Mouse (Mus musculus): Measurements from ENCODE around the gene Gm20721.

Gene Gm20721

DNA sequence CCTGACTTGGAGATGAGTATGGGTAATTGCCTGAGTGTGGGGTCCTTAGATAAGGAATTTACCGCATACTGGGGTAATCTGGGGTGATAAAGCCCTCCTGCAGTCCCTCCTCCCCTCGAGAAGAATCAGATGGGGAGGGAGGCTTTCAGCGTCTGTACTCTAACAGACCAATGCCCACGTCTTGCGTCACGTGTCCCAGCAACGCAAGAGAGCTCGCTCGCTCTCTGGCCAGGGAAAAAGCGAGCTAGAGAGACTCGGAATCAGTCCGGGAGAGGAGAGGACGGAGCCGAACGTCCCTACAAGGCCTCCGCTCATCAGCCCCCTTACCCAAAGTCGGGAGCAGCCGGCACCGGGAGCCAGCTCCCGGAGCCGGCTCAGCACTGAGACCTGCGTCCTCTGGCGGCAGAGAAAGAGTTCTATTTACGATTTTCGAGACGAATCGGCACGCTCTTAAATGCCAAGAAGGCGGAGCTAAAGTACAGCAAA, 49.4 kb downstream of the Gm20721 start:
- DNase-seq (ENCODE audit: low read depth), result peak; percentile 66

- DNase-seq (ENCODE audit: low read depth), result no peak
These were observed 50.5 kb downstream of the Gm20721 start for GRCm38 (mm10) chr2:174295900-174296465.

DNA sequence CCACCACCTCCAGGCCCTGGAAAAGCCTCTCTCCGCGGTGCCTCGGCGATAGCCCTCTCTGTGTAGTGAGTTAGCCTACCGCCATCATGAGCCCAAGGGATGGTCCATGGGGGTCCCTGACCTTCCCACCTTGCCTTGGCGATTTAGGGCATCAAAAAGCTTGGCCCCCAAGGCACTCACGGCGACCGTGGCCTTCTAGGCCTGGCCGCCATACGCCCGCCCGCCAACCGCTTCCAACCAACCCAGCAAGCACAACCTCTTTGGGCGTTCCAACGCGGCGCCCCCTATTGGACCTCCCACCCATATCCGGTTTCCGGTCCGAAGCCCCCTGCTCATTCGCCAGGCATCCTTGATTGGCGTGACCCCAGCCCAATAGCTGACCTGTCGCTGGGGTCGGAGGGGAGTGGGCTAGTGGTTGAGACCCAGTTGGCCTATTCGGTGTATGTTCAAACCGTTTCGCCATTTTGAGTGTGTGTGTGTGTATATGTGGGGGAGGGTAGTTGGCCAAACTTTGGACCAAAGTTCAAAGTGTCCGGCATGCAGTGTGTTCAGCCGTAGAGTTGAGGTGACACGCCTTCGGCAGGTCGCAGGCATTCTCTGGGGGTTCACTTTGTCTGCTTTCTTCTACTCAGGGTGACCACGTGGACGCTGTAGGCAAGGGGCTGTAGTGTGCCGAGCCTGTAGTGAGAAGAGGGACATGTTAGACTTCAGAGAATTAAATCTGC, 51.2 kb downstream of the Gm20721 start:
- peak; percentile 82 for DNase-seq (ENCODE audit: low read depth)

DNA sequence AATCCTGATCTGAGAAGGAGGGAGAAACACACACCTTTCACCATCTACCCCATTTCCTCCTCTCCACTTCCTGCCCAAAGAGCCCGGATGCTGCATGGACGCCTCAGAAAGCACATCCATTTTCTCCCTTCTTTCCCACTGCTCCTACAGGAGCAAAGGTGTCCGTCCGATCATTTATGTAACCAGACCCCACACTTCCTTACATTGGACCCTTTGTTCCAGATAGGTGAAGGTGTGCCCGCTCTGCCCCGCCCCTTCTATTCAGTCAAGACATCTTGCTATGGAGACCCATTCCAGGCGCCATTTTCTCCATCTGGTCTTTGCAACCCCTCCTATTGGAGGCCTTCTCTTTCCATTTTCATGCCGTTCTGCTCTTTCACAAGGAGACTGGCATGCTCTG, 52.1 kb downstream of the Gm20721 start:
- no peak for DNase-seq (ENCODE audit: low read depth)

- DNase-seq (ENCODE audit: low read depth), result no peak
These were observed 54.9 kb downstream of the Gm20721 start for GRCm38 (mm10) chr2:174291662-174292030.

GRCm38 (mm10) chr2:174291029-174291661, 55.4 kb downstream of the Gm20721 start:
- DNase-seq (ENCODE audit: low read depth), result no peak

- DNase-seq (ENCODE audit: low read depth), result no peak
These were observed 57.7 kb downstream of the Gm20721 start for GRCm38 (mm10) chr2:174288673-174289430.

DNA sequence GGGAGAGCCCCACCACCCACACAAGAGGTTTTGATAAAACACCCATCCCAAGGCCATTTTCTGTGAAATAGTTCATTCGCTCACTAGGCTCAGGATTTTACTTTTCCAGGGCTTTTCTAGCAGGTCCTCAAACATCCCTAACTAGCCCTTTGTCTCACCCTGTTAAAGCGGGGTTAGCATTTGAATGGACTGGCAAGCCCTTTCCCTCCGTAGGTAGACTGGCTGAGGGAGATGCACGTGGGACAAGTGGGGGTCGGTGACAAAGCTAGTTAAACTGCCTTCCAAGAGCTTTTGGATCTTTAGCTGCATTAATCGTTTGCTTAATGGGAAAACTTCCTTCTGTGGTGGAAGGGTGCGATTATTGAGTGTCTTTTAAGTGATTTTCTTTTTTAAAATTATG, 58.6 kb downstream of the Gm20721 start:
- DNase-seq (ENCODE audit: low read depth), result no peak

DNA sequence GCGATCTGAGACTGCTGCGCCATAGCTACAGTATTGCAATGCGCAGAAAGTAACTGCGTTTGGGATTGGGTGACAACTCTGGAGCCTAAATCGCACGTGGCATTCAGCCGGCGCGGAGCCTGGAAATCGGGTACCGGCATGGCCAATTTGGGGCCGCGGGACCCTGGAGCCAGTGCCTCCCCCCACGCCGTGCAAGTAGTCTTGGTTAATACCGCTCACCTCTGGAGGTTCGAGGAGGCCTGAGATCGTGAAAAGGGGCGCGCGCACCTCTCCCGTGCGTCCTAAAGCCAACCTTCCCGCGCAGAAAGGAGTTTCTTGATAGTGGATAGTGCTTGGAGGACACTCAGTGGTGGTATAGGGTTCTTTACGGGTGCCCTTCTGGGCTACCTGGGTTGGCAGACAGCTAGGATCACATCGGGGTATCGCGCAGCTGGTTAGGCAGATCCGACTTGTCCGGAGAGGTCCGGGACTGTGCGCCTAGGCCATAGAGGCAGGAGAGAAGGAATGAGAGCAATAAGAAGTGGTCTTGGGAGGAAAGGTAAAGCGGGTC, 60.5 kb downstream of the Gm20721 start:
- DNase-seq (ENCODE audit: low read depth), result no peak

DNA sequence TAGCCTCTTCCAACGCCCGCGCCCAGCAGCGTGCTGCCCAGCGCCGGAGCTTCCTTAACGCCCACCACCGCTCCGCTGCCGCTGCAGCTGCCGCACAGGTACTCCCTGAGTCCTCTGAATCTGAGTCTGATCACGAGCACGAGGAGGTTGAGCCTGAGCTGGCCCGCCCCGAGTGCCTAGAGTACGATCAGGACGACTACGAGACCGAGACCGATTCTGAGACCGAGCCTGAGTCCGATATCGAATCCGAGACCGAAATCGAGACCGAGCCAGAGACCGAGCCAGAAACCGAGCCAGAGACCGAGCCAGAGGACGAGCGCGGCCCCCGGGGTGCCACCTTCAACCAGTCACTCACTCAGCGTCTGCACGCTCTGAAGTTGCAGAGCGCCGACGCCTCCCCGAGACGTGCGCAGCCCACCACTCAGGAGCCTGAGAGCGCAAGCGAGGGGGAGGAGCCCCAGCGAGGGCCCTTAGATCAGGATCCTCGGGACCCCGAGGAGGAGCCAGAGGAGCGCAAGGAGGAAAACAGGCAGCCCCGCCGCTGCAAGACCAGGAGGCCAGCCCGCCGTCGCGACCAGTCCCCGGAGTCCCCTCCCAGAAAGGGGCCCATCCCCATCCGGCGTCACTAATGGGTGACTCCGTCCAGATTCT, 61.6 kb downstream of the Gm20721 start:
- DNase-seq (ENCODE audit: low read depth), result no peak

- DNase-seq (ENCODE audit: low read depth), result no peak
These were observed 62.5 kb downstream of the Gm20721 start, which contains the start of gene Gnas for GRCm38 (mm10) chr2:174284011-174284410. Gene Gnas (plus strand): TSS chr2:174284320.

- DNase-seq (ENCODE audit: low read depth), result no peak
These were observed 63.2 kb downstream of the Gm20721 start for GRCm38 (mm10) chr2:174283341-174283740.
